Mouse (Mus musculus): ENCODE measurements at regions not wholly inside any gene's neighbourhood (a gene's known extent, or its start where the extent isn't known, plus 50 kb on each side); places are given as distances from the start of the nearest gene placed in this dataset.
A peak's percentile ranks its signal among the peaks of the same experiment; 100 is the strongest.

DNA sequence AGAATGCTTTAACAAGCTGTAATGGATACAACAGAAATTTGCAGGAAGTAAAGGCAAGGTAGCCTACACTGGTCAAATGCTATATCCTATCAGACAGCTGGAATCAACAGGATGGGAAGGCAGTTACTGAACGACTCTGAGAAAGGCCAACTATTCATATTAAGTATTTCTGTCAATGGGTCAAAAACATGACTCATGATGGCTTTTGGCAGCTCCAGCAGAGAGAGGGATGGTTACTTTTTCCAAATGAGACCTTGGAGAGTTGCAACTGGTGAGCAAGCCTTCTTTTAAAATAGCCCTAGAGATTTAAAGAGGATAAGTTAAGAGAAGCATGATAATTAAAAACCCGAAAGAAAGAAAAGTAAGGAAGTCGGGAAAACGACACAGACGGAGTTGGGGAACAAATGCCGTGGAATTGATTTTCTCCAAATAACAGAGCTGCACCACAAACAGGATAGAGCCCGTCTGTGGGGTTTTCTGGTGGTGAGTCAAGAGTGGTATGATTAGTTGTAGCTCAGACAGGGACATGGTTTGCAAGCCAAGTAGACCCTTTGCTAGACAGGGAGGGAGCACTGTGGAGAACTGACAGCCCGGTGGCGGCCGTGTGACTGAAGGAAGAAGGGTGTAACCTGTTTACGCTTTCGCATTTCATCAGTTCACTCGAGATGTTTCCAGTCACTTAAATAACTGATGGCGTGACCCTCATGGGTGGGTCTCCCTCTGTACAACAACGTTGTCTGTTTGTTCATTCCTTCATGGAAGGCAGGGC is 3638.1 kb upstream of the Gm7489 start:
- DNase-seq = no peak

- no peak for DNase-seq
Measured at GRCm38 (mm10) chr15:50260057-50260456, 3624.6 kb upstream of the Gm7489 start.

GRCm38 (mm10) chr15:50261245-50261872 is 3623.3 kb upstream of the Gm7489 start:
- DNase-seq = peak; percentile 32

DNA sequence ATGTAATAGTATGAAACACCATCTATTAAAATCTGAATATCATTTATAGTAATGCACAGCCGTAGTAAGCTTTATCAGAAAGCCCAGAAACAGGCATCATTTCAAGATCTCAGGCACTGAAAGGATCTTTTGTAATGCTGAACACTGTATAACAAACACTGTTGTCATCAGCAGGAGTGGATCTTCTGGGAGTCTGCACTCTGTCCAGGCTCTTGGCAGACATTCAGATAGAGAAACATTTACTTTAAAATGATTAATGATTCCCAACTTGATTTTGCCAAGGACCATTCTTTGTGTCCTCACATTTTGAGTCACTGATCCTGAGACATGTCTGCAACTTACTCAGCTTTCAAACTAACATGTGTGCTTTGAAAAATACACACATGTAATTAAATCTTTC is 3617.2 kb upstream of the Gm7489 start:
- DNase-seq = no peak

GRCm38 (mm10) chr15:50271646-50272045 is 3613.1 kb upstream of the Gm7489 start:
- DNase-seq = no peak

DNA sequence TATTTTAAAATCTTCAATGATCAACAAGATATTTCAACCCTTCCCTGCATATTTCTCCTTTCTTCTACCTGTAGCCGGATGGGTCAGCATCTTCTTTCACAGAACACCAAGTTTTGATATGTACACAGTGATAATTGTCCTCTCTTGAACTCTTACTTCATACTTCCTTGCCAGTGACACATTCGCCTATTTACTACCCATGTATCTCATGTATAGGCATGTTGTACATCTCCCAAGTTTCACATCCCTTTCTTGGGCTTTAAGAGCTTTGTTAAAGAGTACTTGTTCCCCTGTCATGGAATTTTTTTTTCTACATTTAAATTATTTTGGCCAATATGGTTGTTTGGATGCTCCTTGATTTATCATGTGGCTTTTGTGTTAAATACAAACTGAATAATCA is 3602.1 kb upstream of the Gm7489 start:
- DNase-seq = no peak

- DNase-seq = no peak
Measured at GRCm38 (mm10) chr15:50283491-50283890, 3601.2 kb upstream of the Gm7489 start.

GRCm38 (mm10) chr15:50301831-50302230 is 3582.9 kb upstream of the Gm7489 start:
- DNase-seq = no peak

DNA sequence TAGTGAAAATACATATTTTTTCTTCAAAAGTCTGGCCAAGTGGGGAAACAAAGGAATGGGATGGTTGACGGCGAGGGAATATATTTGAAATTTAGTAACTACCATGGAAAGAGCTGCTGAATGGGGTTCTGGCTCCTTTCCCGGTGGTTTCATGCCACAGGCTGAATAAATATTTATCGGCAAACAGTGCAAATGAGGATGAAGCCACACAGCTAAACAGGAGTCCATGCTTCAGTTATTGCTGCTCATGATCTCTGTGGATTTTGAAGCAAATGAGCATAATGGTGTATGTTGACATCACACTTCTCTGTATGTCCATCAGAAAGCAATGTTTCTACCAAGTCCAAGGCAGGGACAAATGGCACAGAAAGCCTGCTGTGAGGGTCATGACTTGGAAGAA is 3580.6 kb upstream of the Gm7489 start:
- DNase-seq = no peak

GRCm38 (mm10) chr15:50320796-50321195 is 3563.9 kb upstream of the Gm7489 start:
- no peak for DNase-seq

DNA sequence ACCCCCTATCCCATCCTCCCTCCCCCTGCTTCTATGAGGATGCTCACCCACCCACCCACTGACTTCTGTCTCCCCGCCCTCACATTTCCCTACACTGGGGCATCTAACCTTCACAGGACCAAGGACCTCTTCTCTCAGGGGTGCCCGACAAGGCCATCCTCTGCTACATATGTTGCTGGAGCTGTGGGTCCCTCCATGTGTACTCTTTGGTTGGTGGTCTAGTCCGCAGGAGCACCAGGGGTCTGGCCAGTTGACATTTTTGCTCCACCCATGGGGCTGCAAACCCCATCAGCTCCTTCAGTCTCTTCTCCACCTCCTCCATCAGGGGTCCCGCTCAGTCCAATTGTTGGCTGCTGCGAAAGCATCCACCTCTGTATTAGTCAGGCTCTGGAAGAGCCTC is 3539.2 kb upstream of the Gm7489 start:
- no peak for DNase-seq

GRCm38 (mm10) chr15:50346953-50347352 is 3537.8 kb upstream of the Gm7489 start:
- DNase-seq = no peak

DNA sequence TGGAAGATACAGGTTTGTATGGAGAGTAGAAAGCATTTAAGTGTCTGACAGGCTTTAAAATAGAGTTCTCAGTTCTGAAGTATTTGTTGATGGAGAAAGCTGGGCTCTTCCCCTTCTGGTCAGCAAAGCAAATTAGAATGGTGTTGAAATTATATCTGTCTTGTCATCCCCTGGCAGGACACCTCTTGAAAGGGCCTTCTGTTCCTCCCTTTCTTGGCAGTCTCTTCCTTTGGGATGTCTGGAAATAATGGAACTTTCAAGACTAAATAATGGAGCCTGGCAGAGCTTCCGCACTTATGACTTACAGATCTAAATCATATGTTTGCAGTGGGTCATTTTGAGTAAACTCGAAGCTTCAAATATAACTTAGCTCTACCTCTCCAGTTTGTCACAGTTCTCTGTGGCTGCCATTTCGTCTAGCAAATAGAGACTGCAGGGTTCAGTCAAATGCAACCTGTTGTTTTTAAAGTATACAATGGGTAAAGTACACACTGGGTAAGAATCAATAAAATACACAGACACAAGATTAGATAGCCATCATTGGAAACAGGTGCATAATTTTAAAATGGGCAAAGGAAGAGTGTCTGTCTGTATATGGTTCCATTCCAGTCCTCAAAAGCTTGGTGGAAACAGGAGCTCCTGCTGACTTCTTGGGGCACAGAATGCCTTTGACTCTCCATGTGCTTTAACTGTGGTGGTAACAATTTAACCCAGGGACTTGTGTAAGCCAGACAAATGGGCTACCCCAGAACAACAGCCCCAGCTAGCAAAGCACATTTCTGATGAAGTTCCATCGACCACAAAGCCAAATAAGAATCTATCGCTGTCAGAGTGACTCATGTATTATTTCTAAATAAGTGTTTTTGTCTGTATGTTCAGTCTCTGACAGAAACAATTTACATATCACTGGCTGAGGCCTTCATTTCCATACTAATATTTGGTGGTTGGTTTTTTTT is 3524.4 kb upstream of the Gm7489 start:
- DNase-seq = no peak

- no peak for DNase-seq
Measured at GRCm38 (mm10) chr15:50361334-50361733, 3523.4 kb upstream of the Gm7489 start.

GRCm38 (mm10) chr15:50361751-50362507 is 3522.8 kb upstream of the Gm7489 start:
- no peak for DNase-seq

DNA sequence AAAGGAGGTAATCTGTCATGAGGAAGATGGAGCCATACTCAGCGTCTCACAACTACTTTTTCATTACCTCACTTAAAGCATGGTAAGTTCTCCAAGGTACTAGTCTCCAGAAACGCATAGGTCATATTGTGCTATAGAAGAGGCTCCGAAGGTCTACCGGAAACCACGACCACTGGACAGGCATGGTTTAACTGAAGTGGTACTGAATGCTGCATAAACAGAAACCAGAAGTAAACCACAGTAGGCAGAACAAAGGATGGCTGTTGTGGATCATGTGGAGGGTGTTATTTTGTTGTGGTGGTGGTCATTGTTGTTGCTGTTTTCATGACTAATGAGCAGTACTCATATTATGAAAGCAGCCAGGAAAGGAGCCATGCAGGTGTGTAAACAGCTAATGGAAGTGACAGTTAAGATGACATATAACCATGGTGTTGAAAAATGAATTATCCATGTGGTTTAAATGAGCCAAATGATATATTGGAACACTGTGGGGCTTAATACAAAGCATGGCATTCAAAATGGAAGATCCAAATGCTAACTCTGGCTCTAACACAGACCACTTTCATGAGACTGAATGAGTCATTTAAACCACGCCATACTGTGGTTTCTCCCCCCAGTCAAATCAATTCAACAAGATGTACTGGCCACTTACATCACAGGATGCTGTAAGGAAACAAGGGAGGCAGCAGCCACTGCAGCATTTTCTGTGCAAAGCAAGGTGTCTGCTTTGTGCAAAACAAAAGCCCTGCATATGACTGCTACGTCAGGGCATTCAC is 3484.5 kb upstream of the Gm7489 start:
- DNase-seq = no peak

GRCm38 (mm10) chr15:50401386-50401785 is 3483.3 kb upstream of the Gm7489 start:
- DNase-seq = no peak

- no peak for DNase-seq
Measured at GRCm38 (mm10) chr15:50402551-50402950, 3482.2 kb upstream of the Gm7489 start.

GRCm38 (mm10) chr15:50403883-50404282 is 3480.8 kb upstream of the Gm7489 start:
- DNase-seq = no peak

GRCm38 (mm10) chr15:50408985-50409384 is 3475.7 kb upstream of the Gm7489 start:
- DNase-seq = no peak

DNA sequence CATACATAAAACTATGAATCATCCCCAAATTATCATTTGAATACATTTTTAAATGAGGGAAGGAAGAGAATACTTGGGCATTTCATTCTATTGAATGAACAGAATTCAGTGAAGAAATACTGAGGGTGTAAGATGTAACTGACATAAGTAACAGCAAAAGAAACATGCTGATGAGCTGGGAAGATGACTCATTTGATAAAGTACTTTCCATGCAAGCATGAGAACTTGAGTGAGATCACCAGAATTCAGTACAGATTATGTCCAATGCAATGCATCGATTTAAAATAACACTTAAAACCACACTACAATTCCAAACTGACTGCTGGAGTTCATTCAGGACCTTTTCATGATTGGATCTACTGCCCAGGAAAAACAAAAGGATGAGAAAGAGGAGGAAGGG is 3467.1 kb upstream of the Gm7489 start:
- no peak for DNase-seq

DNA sequence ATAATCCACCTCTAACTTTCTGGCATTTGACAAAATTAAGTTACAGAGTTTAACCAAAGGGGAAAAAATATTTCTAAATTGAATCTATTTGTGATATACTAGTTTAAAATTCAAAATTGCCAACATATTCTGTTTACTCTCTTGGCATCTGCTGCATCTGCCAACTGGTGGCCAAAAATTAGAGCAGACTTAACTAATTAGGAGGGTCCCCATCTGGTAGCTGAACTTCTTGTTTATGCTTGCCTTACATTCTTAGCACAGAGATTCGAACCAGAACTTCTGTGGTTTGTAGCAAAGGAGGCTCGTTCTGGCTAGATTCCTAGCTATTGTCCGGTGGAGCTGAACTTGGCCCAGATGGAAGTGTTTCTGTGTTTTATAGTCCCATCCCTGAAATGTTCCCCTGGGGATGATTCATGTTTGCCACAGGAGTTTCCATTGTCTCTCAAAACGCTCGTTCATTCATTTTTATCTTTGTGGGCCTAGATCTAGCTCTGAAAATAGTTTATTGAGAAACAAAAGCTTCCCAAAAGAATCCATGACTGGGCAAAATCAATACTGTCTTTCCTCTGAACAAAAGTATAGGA is 3461.5 kb upstream of the Gm7489 start:
- no peak for DNase-seq

Measured in cerebellum, adult 8-10 months (tissue).